Mouse (Mus musculus) CD4-positive, CD25-positive, alpha-beta regulatory T cell (primary cell): Measurements from ENCODE around the gene Gm5901. TPM values are rescaled to one million over a fixed set of nuclear protein-coding genes. Genes with fewer than 3 reads are reported as not detected.

Experiments used
- polyA plus RNA-seq: library from polyadenylated mRNA; unstranded; fragments of 100-300 nt; shearing (Covaris generic); gene quantifications from one replicate; pipeline ENCODE4 v1.2.1, GENCODE M21; 2017

Gene Gm5901
- polyA plus RNA-seq = not detected

DNA sequence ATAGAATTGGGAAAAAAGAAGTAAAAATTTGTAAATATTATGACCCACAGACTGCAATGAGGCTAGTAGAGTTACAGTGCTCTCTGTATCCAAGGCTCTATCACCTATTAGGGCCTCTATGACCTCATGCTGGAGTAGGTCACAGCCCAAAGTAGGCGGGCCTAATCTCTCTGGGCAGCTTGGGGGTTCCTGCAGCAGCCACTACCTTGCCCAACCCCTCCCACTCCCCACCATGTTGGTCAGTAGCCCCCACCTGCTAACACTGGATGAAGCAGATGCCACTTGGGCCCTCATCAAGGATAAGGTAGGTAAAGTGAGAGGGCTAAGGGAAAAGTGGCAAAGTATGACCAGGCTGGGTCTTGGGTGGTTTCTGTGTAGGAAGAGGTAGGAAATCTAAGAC is at the start of gene Gm5901:
Gm5901 (plus strand) TSS at position 173 of the 400 bp plus-strand sequence.

DNA sequence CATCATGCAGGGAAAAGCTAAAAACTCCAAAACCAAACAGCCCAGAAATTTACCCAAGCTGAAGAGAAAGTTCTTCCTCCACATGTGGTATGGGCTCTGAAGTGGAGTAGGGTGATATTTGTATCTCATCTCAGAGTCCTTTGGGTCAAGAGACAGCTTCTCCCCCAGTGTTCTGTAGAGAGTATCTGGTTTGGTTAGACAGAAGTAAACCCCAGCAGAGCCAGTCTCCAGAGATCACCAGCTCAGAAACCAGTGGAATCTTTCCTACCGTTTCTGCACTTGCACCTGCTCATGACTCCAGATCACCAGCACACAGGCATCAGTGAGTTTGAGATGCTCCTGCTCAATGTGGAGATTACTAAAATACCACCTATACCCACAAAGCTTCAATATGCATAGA is 40.8 kb upstream of the Gm5901 start, which contains the start of gene Olfr690:
Olfr690 (minus strand) TSS at position 101 of the 400 bp plus-strand sequence.

DNA sequence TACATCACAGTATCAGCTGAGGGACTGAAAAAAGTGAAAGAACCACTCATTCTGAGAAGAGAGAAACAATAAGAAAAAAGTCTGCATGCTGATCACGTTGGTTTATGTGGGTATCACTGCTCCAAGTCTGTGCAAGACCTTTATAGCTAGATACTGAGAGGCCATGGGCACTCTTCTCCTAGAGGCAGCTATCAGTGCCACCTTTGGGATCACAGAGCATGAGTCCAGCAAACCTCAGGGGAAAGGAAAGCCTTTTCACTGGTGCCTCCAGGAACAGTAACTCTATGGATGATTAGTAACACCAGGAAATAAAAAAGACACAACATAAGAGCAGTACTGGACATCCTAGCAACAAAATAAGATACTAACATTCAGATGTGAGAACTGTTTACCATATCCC is 32.7 kb upstream of the Gm5901 start, which contains the start of gene Olfr691:
Olfr691 (minus strand) TSS at position 101 of the 400 bp plus-strand sequence.

DNA sequence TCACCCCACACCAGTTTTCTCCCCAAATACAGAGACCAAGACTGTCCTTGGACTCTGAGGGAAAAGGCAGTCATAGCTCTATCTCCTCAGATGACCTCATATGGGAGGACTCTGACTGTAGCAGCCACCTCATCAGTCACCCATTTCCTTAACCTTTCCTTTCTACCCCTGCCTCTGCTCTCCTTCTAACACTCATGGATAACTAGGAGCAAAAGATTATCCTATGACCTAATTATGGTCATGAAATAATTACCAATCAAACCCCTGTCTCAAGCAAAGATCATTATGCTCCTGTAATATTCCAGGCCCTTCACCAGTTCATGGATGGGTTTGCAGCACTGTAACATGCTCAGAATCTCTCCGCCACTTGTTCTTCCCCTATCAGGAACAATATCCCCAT is 6.9 kb upstream of the Gm5901 start, which contains the start of gene Olfr692:
Olfr692 (plus strand) TSS at position 301 of the 400 bp plus-strand sequence.

DNA sequence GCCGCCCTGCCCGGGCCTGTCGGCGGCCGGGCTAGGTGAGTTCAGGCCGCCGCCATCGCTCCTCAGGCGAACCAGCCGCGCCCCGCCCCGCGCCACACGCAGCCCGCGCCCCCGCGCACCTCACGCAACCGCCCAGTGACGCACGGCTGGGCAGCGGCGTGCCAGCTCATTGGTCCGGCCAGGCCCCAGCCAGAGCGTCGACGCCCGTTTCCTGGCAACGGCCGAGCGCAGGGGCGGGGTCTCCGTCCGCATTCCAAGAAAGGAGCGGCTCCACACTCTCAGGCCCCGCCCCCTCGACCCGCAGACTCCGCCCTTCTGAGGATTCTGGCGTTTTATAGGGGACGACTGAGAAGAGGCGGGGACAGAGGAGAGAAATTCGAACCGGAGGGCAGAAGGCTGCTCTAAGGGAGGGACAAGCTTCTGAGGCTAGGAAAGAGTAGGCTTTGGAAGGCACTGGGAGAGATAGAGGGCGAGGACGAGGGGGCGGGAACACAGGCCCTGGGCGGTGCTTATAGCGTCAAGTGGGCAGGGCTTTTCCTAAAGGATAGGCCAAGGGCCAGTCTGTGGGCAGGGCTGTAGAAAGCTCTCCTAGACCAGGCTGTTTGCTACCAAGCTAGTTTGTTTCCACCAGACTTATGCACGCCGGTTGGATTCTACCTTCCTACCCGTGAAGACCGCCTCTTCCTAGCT is 25.2 kb downstream of the Gm5901 start, which contains the start of gene Fam160a2:
Fam160a2 (minus strand) TSS at position 120 of the 690 bp plus-strand sequence.

DNA sequence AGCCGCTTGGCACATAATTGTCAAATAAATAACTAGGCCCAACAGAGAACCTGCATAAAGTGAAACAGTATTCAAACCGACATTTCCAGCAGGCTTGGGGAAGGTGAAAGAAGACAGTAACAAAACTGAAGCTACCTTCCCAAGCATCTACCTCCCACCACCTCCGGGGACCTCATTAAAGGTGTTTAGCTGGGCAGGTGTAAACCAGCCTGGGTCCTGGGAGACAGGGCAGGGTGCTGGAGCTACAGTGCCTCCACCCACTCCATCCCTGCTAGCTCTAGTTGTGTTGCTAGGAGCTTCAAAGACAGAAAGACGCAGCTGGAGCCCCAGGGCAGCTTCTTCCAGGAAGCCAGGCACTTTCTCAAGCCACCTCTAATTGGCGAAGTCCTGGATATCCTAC is 29.4 kb downstream of the Gm5901 start, which contains the start of gene Cnga4:
Cnga4 (plus strand) TSS at position 301 of the 400 bp plus-strand sequence.

DNA sequence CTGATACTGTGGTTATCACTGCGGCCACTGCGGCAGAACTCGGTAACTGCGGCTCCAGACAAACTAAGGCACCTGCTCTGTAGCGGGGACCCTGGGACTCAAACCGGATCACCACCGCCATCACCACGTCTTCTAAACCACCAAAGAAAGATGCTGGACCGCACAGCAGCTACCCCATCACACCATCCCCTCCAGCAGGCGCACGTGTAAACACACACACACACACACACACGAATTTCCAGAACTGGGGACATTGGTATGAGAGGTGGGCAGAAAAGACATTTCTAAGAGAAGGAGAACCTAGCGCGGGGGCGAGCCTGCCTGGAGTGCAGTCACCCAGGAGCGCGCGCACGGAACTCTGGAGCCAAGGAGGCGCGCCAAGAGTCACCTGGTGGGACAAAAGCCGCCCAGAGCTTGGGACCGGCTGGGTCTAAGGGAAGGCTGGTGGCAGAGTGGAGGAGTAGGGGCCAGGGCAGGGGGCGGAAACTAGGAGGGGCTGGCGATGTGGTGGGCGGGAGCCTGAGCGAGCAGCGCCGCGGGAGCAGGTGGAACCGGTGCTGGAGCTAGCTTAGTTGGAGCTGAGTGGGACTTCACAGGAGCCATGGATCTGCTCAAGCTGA is 50.7 kb downstream of the Gm5901 start, which contains the start of gene Cckbr:
Cckbr (plus strand) TSS at position 308 of the 620 bp plus-strand sequence.

Other genes with a start within 250 kb of the Gm5901 start
- gene Olfr683, start 228.0 kb upstream of the Gm5901 start, polyA plus RNA-seq = not detected
- not detected for gene Olfr684, start 211.4 kb upstream of the Gm5901 start, polyA plus RNA-seq
- gene Olfr685, start 189.0 kb upstream of the Gm5901 start, polyA plus RNA-seq = not detected
- gene Olfr686, start 167.6 kb upstream of the Gm5901 start, polyA plus RNA-seq = not detected
- not detected for gene Olfr688, start 86.9 kb upstream of the Gm5901 start, polyA plus RNA-seq
- 0.05 TPM for gene Olfr689, start 63.9 kb upstream of the Gm5901 start, polyA plus RNA-seq
- not detected for gene Olfr690, start 40.9 kb upstream of the Gm5901 start, polyA plus RNA-seq
- gene Olfr691, start 32.8 kb upstream of the Gm5901 start, polyA plus RNA-seq = not detected
- not detected for gene Olfr692, start 6.8 kb upstream of the Gm5901 start, polyA plus RNA-seq
- 36.8 TPM for gene Fam160a2, start 25.0 kb downstream of the Gm5901 start, polyA plus RNA-seq
- gene Cnga4, start 29.5 kb downstream of the Gm5901 start, polyA plus RNA-seq = not detected
- not detected for gene Cckbr, start 50.7 kb downstream of the Gm5901 start, polyA plus RNA-seq
- gene Cavin3, start 107.3 kb downstream of the Gm5901 start, polyA plus RNA-seq = 0.12 TPM
- gene Smpd1, start 179.3 kb downstream of the Gm5901 start, polyA plus RNA-seq = 37.2 TPM
- 3.9 TPM for gene Apbb1, start 206.6 kb downstream of the Gm5901 start, polyA plus RNA-seq
- not detected for gene Hpx, start 225.1 kb downstream of the Gm5901 start, polyA plus RNA-seq